In the genomic region with DNA sequence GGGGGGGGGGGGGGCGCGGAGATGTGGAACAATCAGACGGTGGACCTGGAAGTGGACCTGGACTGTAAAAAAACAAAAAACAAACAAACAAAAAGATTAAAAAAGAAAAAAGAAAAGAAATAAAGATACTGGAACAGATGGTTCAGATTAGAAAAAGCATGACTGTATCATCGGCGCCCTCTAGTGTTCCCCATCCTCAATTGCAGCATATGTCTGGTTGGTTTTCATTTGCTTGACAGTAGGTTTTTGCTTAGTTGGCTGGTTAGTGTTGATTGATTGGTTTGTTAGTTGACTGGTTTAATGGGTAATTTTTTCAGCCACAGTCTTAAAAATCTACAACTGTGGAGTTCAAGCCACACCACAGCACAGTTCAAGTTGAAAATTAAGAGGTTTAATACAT, we compare ENCODE assay signal across 10 mouse cellular contexts. TPM values are rescaled to one million over a fixed set of nuclear protein-coding genes. Genes with fewer than 3 reads are reported as not detected.
DNase-seq lines count a peak whose midpoint lies in the region; ATAC-seq and TF ChIP-seq lines count a peak whose summit lies in the region.
"Had no signal": no experiment of that assay in that cellular context is flagged by ENCODE, and none has a peak within 500 bp of the region (broad histone marks: within the 10 kb centered on the region; RNA-seq: fewer than 3 reads in every experiment).

No protein-coding gene starts in this region.

- no peaks in the 10 kb centered on the region for H3K4me1 ChIP-seq in cortical plate, adult 2 months (ENCODE audit: control insufficient read depth, insufficient read depth, low read length)
- H3K4me1 ChIP-seq: hindbrain, embryonic 15.5 days had no signal

- TF ChIP-seq CTCF in cortical plate, adult 2 months (IDR thresholded peaks at IDR 0.05; ENCODE audit: extremely low read depth, insufficient read depth, low read length) = peak; percentile 55; the same call in 1 of the 2 replicates

- peak; percentile 12 for DNase-seq in cerebellum, adult 9-10 months
- no peak for DNase-seq in cerebellum, adult 9-11 months
- peak; percentile 6 for DNase-seq in ovary, postnatal 14 days (ENCODE audit: low spot score)
- no peak for DNase-seq in ovary, adult 18-20 months (ENCODE audit: low spot score)
- DNase-seq in layer of hippocampus, adult 18-20 months (ENCODE audit: low spot score in 2 of 2) = peak; percentile 1 to 78
- no peak for DNase-seq in testis, postnatal 10 days (ENCODE audit: low spot score)

- TF ChIP-seq POLR2A in cortical plate, adult 2 months (IDR thresholded peaks at IDR 0.05; ENCODE audit: extremely low read depth, insufficient read depth, low read length) = no peak

- ATAC-seq in megakaryocyte-erythroid progenitor cell, adult 5-6 weeks (replicated peaks; ENCODE audit: low FRiP score, low TSS enrichment, poor library complexity, severe bottlenecking) = peak; percentile 67; the same call in 1 of the 2 replicates

- no peak overlapping the region for H3K27ac ChIP-seq in cortical plate, adult 2 months (ENCODE audit: insufficient read depth, low read length)
- H3K27ac ChIP-seq: hindbrain, embryonic 15.5 days had no signal

- H3K4me3 ChIP-seq in cortical plate, adult 2 months (ENCODE audit: insufficient read depth, low read length) = no peak overlapping the region
- H3K4me3 ChIP-seq: hindbrain, embryonic 15.5 days had no signal

RNA-seq across cellular contexts. Expression of a gene that starts 11.1 kb away (rescaled TPM):
- polyA plus RNA-seq in cortical plate, adult 2 months (2012; rRNA removed) = not detected in 2 replicates
- not detected for total RNA-seq in layer of hippocampus, adult 18-20 months (2021)
- not detected in 2 replicates for total RNA-seq in megakaryocyte-erythroid progenitor cell, adult 5-6 weeks (2014; fragmentation: Nextera tagmentation)
- not detected in 2 replicates for total RNA-seq in megakaryocyte-erythroid progenitor cell, adult 5-6 weeks (2017)
- polyA plus RNA-seq: hindbrain, embryonic 15.5 days; small intestine, adult 2 months had no signal

RNA-seq across cellular contexts. Expression of a gene that starts 47.7 kb away (rescaled TPM):
- not detected in 2 replicates for polyA plus RNA-seq in cortical plate, adult 2 months (2012; rRNA removed)
- not detected for total RNA-seq in layer of hippocampus, adult 18-20 months (2021)
- total RNA-seq in megakaryocyte-erythroid progenitor cell, adult 5-6 weeks (2014; fragmentation: Nextera tagmentation) = not detected in 2 replicates
- not detected in 2 replicates for total RNA-seq in megakaryocyte-erythroid progenitor cell, adult 5-6 weeks (2017)
- polyA plus RNA-seq: hindbrain, embryonic 15.5 days; small intestine, adult 2 months had no signal

Comparison
In these comparisons a context has a peak if more than half of its experiments do, and no peak if none do; other contexts are left out.
1. DNase-seq: peak in cerebellum, adult 9-10 months (single experiment), ovary, postnatal 14 days (single experiment) and layer of hippocampus, adult 18-20 months (2 of 2); none in cerebellum, adult 9-11 months (single experiment), ovary, adult 18-20 months (single experiment) and testis, postnatal 10 days (single experiment).